Mouse (Mus musculus) liver, adult 2 months (tissue): Measurements from ENCODE around the gene Izumo2.

Experiments used
- CTCF ChIP-seq: fragments of 200-500 bp; IDR thresholded peaks from 2 replicates; pipeline ENCODE4 v1.5.1; 2011; ENCODE audit warnings: low read depth, low read length, control low read depth
- POLR2A ChIP-seq: fragments of 200-500 bp; IDR thresholded peaks from 2 replicates; pipeline ENCODE4 v1.6.1; 2011; ENCODE audit warnings: low read length, control low read depth; ENCODE audit not compliant: insufficient read depth; ENCODE audit errors: extremely low read depth

- no peak for TF ChIP-seq CTCF
- no peak for TF ChIP-seq POLR2A
These were observed 33.4 kb upstream of the Izumo2 start for GRCm38 (mm10) chr7:44675171-44675570.
